Mouse (Mus musculus) heart, adult 9 months (tissue): Measurements from ENCODE around the gene Gal.

ENCODE experiments used
- DNase-seq, 2 experiments: peaks; one replicate each; pipeline ENCODE4 v3.0.0; 2022; ENCODE audit warnings: low spot score in 2 of 2

Gene Gal

GRCm38 (mm10) chr19:3414268-3414733 lies at the start of gene Gal:
Gal (minus strand) TSS chr19:3414544.
- no peak for DNase-seq

GRCm38 (mm10) chr19:3459986-3460385 lies 45.6 kb upstream of the Gal start:
- DNase-seq, result no peak

GRCm38 (mm10) chr19:3458331-3459099 lies 44.2 kb upstream of the Gal start:
- no peak for DNase-seq

GRCm38 (mm10) chr19:3457700-3458099 lies 43.4 kb upstream of the Gal start:
- no peak for DNase-seq

- DNase-seq, result peak in 1 of 2 experiments; percentile 4
Observed at GRCm38 (mm10) chr19:3451649-3452048, 37.3 kb upstream of the Gal start.

GRCm38 (mm10) chr19:3451170-3451569 lies 36.8 kb upstream of the Gal start:
- DNase-seq, result peak; percentile 36 to 64

GRCm38 (mm10) chr19:3450714-3451113 lies 36.4 kb upstream of the Gal start:
- DNase-seq, result no peak

- DNase-seq, result peak in 1 of 2 experiments; percentile 13
Observed at GRCm38 (mm10) chr19:3449248-3449647, 34.9 kb upstream of the Gal start.

- DNase-seq, result no peak
Observed at GRCm38 (mm10) chr19:3447348-3447747, 33.0 kb upstream of the Gal start.

- no peak for DNase-seq
Observed at GRCm38 (mm10) chr19:3441092-3441491, 26.7 kb upstream of the Gal start.

- no peak for DNase-seq
Observed at GRCm38 (mm10) chr19:3440667-3441066, 26.3 kb upstream of the Gal start.

GRCm38 (mm10) chr19:3437980-3438379 lies 23.6 kb upstream of the Gal start:
- no peak for DNase-seq

- no peak for DNase-seq
Observed at GRCm38 (mm10) chr19:3436840-3437239, 22.5 kb upstream of the Gal start.

GRCm38 (mm10) chr19:3435824-3436223 lies 21.5 kb upstream of the Gal start:
- DNase-seq, result no peak

- DNase-seq, result no peak
Observed at GRCm38 (mm10) chr19:3434641-3435040, 20.3 kb upstream of the Gal start.

- no peak for DNase-seq
Observed at GRCm38 (mm10) chr19:3434124-3434523, 19.8 kb upstream of the Gal start.

GRCm38 (mm10) chr19:3431969-3432368 lies 17.6 kb upstream of the Gal start:
- DNase-seq, result no peak

GRCm38 (mm10) chr19:3431066-3431465 lies 16.7 kb upstream of the Gal start:
- no peak for DNase-seq

- peak; percentile 17 to 32 for DNase-seq
Observed at GRCm38 (mm10) chr19:3429156-3429816, 14.9 kb upstream of the Gal start.

GRCm38 (mm10) chr19:3428057-3428830 lies 13.9 kb upstream of the Gal start:
- no peak for DNase-seq

- no peak for DNase-seq
Observed at GRCm38 (mm10) chr19:3424214-3424613, 9.9 kb upstream of the Gal start.

- DNase-seq, result peak; percentile 8 to 34
Observed at GRCm38 (mm10) chr19:3422981-3423380, 8.6 kb upstream of the Gal start.
